Comparison of ENCODE assay signal across 14 mouse cellular contexts in the genomic region with DNA sequence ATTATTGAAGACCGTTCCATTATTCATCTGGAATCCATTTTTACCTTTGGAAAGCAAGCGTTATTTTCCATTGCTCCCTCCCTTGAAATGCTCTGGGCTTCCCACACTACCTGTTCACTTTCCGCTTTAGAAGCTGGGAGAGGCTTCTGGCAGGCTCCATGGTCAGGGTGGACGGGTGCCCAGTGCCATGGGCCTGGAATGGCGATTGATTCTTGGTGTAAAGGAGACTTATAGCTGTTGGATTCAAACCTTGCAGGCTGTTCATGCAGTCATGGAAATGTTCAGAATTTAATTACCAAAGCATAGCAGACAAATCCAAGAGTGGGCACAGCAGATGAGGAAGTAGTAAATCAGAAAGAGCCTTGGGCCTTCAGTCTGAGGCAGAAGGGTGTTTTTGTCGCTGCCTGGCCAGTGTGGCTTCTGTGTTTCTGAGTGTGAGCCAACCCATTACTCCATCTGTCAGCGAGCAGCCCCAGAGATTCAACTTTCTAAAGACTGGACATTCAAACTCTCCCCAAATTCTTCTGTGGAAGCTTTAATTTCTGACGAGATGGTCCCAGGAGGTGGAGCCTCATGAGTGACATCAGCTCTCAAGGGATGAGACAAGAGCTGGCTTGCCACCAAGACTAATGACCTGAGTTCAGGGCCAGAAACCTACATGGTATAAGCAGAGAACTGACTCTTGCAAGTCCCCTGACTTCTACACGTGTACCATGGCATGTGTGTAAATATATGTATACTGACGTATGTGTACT.
A peak's percentile ranks its signal among the peaks of the same experiment; 100 is the strongest.
DNase-seq lines count a peak whose midpoint lies in the region.
"Had no signal": no experiment of that assay in that cellular context is flagged by ENCODE, and none has a peak within 500 bp of the region (broad histone marks: within the 10 kb centered on the region; RNA-seq: fewer than 3 reads in every experiment).

No protein-coding gene starts in this region.

- peak; percentile 70 to 83 for DNase-seq in adrenal gland, adult (ENCODE audit: inconsistent age in 2 of 2, low spot score in 1 of 2)
- DNase-seq in adrenal gland, postnatal 4 days (ENCODE audit: low spot score in 2 of 2) = no peak
- peak; percentile 60 for DNase-seq in adrenal gland, adult 2 months
- DNase-seq in cerebellum, adult 11-12 months = peak; percentile 36
- DNase-seq in cerebellum, postnatal 14 days = peak; percentile 85 to 89
- DNase-seq in frontal cortex, postnatal 36 days (ENCODE audit: low spot score in 2 of 2) = no peak
- no peak for DNase-seq in kidney, postnatal 10 days
- no peak for DNase-seq in testis, postnatal 10 days (ENCODE audit: low spot score)
- DNase-seq: kidney, adult 18-20 months; layer of hippocampus, postnatal 36 days; lung, adult 18-20 months; lung, postnatal 14 days; midbrain, embryonic 14.5 days; thymus, postnatal 25 days had no signal

Comparison
In these comparisons a context has a peak if more than half of its experiments do, and no peak if none do; other contexts are left out.
1. DNase-seq: peak in adrenal gland, adult (2 of 2), adrenal gland, adult 2 months (single experiment), cerebellum, adult 11-12 months (single experiment) and cerebellum, postnatal 14 days (2 of 2); none in adrenal gland, postnatal 4 days (0 of 2), frontal cortex, postnatal 36 days (0 of 2), kidney, postnatal 10 days (single experiment) and testis, postnatal 10 days (single experiment).